Mouse (Mus musculus) CH12.LX (cell line): ENCODE results near the gene Akt3. TPM values are rescaled to one million over a fixed set of nuclear protein-coding genes. Genes with fewer than 3 reads are reported as not detected.

Source experiments
- DNase-seq: peaks from one replicate; pipeline ENCODE4 v3.0.0-alpha.2; 2013; ENCODE audit errors: extremely low read depth
- H3K27ac ChIP-seq: 2 replicates; pipeline ENCODE4 v1.5.1; 2012; ENCODE audit warnings: low read depth, mild to moderate bottlenecking, control low read depth, moderate library complexity; ENCODE audit not compliant: insufficient read depth
- H3K27me3 ChIP-seq: replicated peaks from 2 replicates; pipeline ENCODE3; 2012; ENCODE audit warnings: inconsistent platforms
- H3K36me3 ChIP-seq, 2 experiments: replicated peaks in 1 of 2; 2 replicates each; pipeline versions ENCODE3 to v1.6.1; 2012; ENCODE audit warnings: inconsistent platforms in 1 of 2, low read length in 1 of 2, mild to moderate bottlenecking in 1 of 2, mixed read lengths in 1 of 2, moderate library complexity in 1 of 2; ENCODE audit not compliant: control insufficient read depth in 1 of 2, insufficient read depth in 1 of 2
- H3K4me1 ChIP-seq, 2 experiments: 2 replicates each; pipeline ENCODE4 v1.6.1; 2012; ENCODE audit warnings: inconsistent platforms in 1 of 2, moderate library complexity in 1 of 2; ENCODE audit not compliant: insufficient read depth in 2 of 2, control insufficient read depth in 1 of 2
- H3K4me2 ChIP-seq: 2 replicates; pipeline ENCODE4 v1.6.1; 2012; ENCODE audit warnings: low read depth, mild to moderate bottlenecking, control low read depth; ENCODE audit not compliant: poor library complexity, insufficient read depth, severe bottlenecking
- H3K4me3 ChIP-seq, 3 experiments: fragments of 150-350 bp in 1 of 3; sonication (generic) in 1 of 3; replicated peaks in 1 of 3; 2 replicates each; pipeline versions ENCODE3 to v1.5.1; 2011 to 2012; ENCODE audit warnings: low read depth in 2 of 3, low read length in 2 of 3, mild to moderate bottlenecking in 2 of 3, moderate library complexity in 2 of 3, control low read depth in 1 of 3, improper control_type of control experiment in 1 of 3, inconsistent platforms in 1 of 3, mixed read lengths in 1 of 3; ENCODE audit not compliant: poor library complexity in 1 of 3
- H3K79me2 ChIP-seq: replicated peaks from 2 replicates; pipeline ENCODE4 v1.6.1; 2012; ENCODE audit warnings: mild to moderate bottlenecking, moderate library complexity; ENCODE audit not compliant: control insufficient read depth, poor library complexity, insufficient read depth, severe bottlenecking; ENCODE audit errors: extremely low read depth
- H3K9ac ChIP-seq: 2 replicates; pipeline ENCODE4 v1.6.1; 2012; ENCODE audit warnings: low read depth, mild to moderate bottlenecking, control low read depth, moderate library complexity; ENCODE audit not compliant: insufficient read depth
- H3K9me3 ChIP-seq: replicated peaks from 2 replicates; pipeline ENCODE3; 2012; ENCODE audit warnings: low read length, inconsistent platforms, mixed read lengths
- CHD1 ChIP-seq: IDR thresholded peaks from 2 replicates; pipeline ENCODE4 v1.6.1; 2012; ENCODE audit warnings: low read depth, low read length, improper control_type of control experiment, inconsistent platforms
- CHD2 ChIP-seq: IDR thresholded peaks from 2 replicates; pipeline ENCODE4 v1.6.1; 2011; ENCODE audit warnings: low read length, improper control_type of control experiment
- CTCF ChIP-seq, 2 experiments: IDR thresholded peaks in 1 of 2; conservative IDR thresholded peaks in 1 of 2; 2 replicates each; pipeline ENCODE4 v1.5.1; 2011 to 2012; ENCODE audit warnings: low read depth in 2 of 2, low read length in 2 of 2, improper control_type of control experiment in 1 of 2, inconsistent platforms in 1 of 2, mild to moderate bottlenecking in 1 of 2, moderate library complexity in 1 of 2
- E2F4 ChIP-seq: IDR thresholded peaks from 2 replicates; pipeline ENCODE4 v1.6.1; 2011; ENCODE audit warnings: low read depth, low read length, improper control_type of control experiment; ENCODE audit not compliant: insufficient replicate concordance
- ELF1 ChIP-seq: IDR thresholded peaks from 2 replicates; pipeline ENCODE4 v1.6.1; 2014; ENCODE audit warnings: low read depth, mild to moderate bottlenecking, inconsistent platforms, low read length, improper control_type of control experiment
- ETS1 ChIP-seq: conservative IDR thresholded peaks from 2 replicates; pipeline ENCODE4 v1.6.1; 2012; ENCODE audit warnings: low read depth, mild to moderate bottlenecking, inconsistent platforms, low read length, improper control_type of control experiment, moderate library complexity
- HCFC1 ChIP-seq: IDR thresholded peaks from 2 replicates; pipeline ENCODE4 v1.6.1; 2012; ENCODE audit warnings: low read depth, mild to moderate bottlenecking, inconsistent platforms, low read length, improper control_type of control experiment
- IRF4 ChIP-seq: IDR thresholded peaks from 2 replicates; pipeline ENCODE4 v1.6.1; 2014; ENCODE audit warnings: low read depth, mild to moderate bottlenecking, inconsistent platforms, low read length, improper control_type of control experiment
- JUND ChIP-seq: conservative IDR thresholded peaks from 2 replicates; pipeline ENCODE4 v1.6.1; 2011; ENCODE audit warnings: low read depth, low read length, improper control_type of control experiment
- KAT2A ChIP-seq: IDR thresholded peaks from 2 replicates; pipeline ENCODE4 v1.6.1; 2012; ENCODE audit warnings: low read length, improper control_type of control experiment, inconsistent platforms; ENCODE audit not compliant: insufficient replicate concordance
- MAFK ChIP-seq: IDR thresholded peaks from 2 replicates; pipeline ENCODE4 v1.6.1; 2011; ENCODE audit warnings: low read length, improper control_type of control experiment; ENCODE audit not compliant: insufficient replicate concordance
- MAX ChIP-seq: IDR thresholded peaks from 2 replicates; pipeline ENCODE4 v1.6.1; 2011; ENCODE audit warnings: low read length, improper control_type of control experiment
- MAZ ChIP-seq: IDR thresholded peaks from 2 replicates; pipeline ENCODE4 v1.6.1; 2012; ENCODE audit warnings: low read depth, mild to moderate bottlenecking, inconsistent platforms, low read length, improper control_type of control experiment, moderate library complexity
- MYC ChIP-seq: IDR thresholded peaks from 2 replicates; pipeline ENCODE4 v1.6.1; 2011; ENCODE audit warnings: low read depth, mild to moderate bottlenecking, improper control_type of control experiment, low read length
- NELFE ChIP-seq: IDR thresholded peaks from 2 replicates; pipeline ENCODE4 v1.6.1; 2011; ENCODE audit warnings: low read depth, low read length, improper control_type of control experiment
- NRF1 ChIP-seq: IDR thresholded peaks from 2 replicates; pipeline ENCODE4 v1.6.1; 2014; ENCODE audit warnings: low read depth, mild to moderate bottlenecking, inconsistent platforms, low read length, improper control_type of control experiment, moderate library complexity
- PAX5 ChIP-seq: IDR thresholded peaks from 2 replicates; pipeline ENCODE4 v1.6.1; 2012; ENCODE audit warnings: low read length, inconsistent platforms, mixed read lengths
- POLR2AphosphoS2 ChIP-seq: IDR thresholded peaks from 2 replicates; pipeline ENCODE4 v1.6.1; 2011; ENCODE audit warnings: low read depth, low read length, improper control_type of control experiment
- RAD21 ChIP-seq: IDR thresholded peaks from 2 replicates; pipeline ENCODE4 v1.6.1; 2011; ENCODE audit warnings: low read depth, mild to moderate bottlenecking, low read length, improper control_type of control experiment, moderate library complexity
- RCOR1 ChIP-seq: conservative IDR thresholded peaks from 2 replicates; pipeline ENCODE4 v1.6.1; 2012; ENCODE audit warnings: low read depth, mild to moderate bottlenecking, inconsistent platforms, low read length, improper control_type of control experiment
- SMC3 ChIP-seq: IDR thresholded peaks from 2 replicates; pipeline ENCODE4 v1.6.1; 2011; ENCODE audit warnings: low read depth, low read length, improper control_type of control experiment
- TCF12 ChIP-seq: IDR thresholded peaks from 2 replicates; pipeline ENCODE4 v1.6.1; 2014; ENCODE audit warnings: low read depth, mild to moderate bottlenecking, inconsistent platforms, low read length, improper control_type of control experiment
- UBTF ChIP-seq: IDR thresholded peaks from 2 replicates; pipeline ENCODE4 v1.6.1; 2012; ENCODE audit warnings: low read depth, mild to moderate bottlenecking, inconsistent platforms, low read length, improper control_type of control experiment, moderate library complexity
- ZKSCAN1 ChIP-seq: IDR thresholded peaks from 2 replicates; pipeline ENCODE4 v1.6.1; 2012; ENCODE audit warnings: low read depth, inconsistent platforms, low read length, improper control_type of control experiment, borderline replicate concordance
- ZNF384 ChIP-seq: IDR thresholded peaks from 2 replicates; pipeline ENCODE4 v1.6.1; 2012; ENCODE audit warnings: low read depth, low read length, improper control_type of control experiment, inconsistent platforms
- dilution Hi-C: fragments of 300-500 bp; cut with MboI; formaldehyde crosslinking; loops from 2 replicates; pipeline ENCODE4 v1.14.3; 2020; ENCODE audit warnings: low sequenced_read_pairs; ENCODE audit not compliant: extremely low pct_unique_long_range_greater_than_20kb, extremely low pct_ligation_motif_present
- in situ Hi-C: fragments of 300-500 bp; cut with MboI; formaldehyde crosslinking; loops from 3 replicates; pipeline ENCODE4 v1.14.3; 2019; ENCODE audit warnings: low sequenced_read_pairs, low pct_ligation_motif_present, low pct_unique_long_range_greater_than_20kb, mixed read lengths
- polyA plus RNA-seq: library from polyadenylated mRNA; unstranded; fragments of >175 nt; gene quantifications from 2 replicates; pipeline ENCODE4 v1.2.1, GENCODE M21; 2012; ENCODE audit warnings: low read depth; ENCODE audit not compliant: insufficient read length
- total RNA-seq, 2 experiments: library from RNA; depleted of rRNA; stranded (reverse); fragments of 300-350 nt in 1 of 2; fragments of >200 nt in 1 of 2; gene quantifications; 2 replicates each; pipeline ENCODE4 v1.2.3; 2012 to 2014

The Akt3 gene
- total and polyA plus RNA-seq, 3 experiments, result 0.34 to 1.3 (median 0.82) TPM

DNA sequence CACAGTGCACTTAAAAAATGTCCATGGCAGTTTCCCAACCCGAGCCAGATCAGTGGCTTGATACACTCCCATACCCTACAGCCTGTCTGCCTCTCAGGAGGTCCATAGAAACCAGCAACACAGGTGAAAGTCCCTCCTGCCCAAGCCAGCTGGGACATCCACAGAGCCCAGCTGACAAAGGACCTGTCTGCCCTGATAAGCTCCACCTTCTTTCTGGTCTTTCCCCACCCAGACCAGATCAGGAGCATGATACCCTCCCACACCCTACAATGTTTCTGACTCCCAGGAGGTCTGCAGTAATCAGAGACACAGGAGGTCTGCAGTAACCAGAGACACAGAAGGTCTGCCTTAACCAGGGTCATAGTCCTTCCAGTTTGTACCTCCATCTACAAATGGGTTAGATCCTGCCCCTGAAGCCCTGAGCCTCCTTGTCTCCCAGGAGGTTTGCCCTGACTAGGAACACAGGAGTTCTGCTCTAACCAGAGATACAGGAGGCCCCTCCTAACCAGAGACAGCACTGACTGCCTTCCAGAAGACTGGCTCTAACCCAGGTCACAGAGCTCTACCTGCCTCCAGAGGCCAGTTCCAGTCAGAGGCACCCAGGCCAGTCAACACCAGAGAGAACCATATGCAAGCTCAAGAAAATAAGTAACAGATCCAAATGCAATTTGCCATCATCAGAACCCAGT is 175.9 kb downstream of the Akt3 start:
- dilution Hi-C loops (no loop called here), in situ Hi-C loops (no loop called here)
- H3K9me3 ChIP-seq, result no peaks in the 10 kb centered on the region
- H3K9ac ChIP-seq, result no peak overlapping the region
- no peaks in the 10 kb centered on the region for H3K36me3 ChIP-seq
- no peaks in the 10 kb centered on the region for H3K79me2 ChIP-seq
- no peaks in the 10 kb centered on the region for H3K27me3 ChIP-seq
- no peak for DNase-seq
- H3K4me1 ChIP-seq, result no peaks in the 10 kb centered on the region
- H3K4me2 ChIP-seq, result peak overlapping the region; percentile 13; the same call in 1 of the 2 replicates
- no peak overlapping the region for H3K4me3 ChIP-seq
- no peak for TF ChIP-seq TCF12
- TF ChIP-seq HCFC1, result no peak
- no peak for TF ChIP-seq JUND
- H3K27ac ChIP-seq, result no peak overlapping the region

- Histone ChIP-seq H3K4me2 (no peak overlapping the region), H3K9ac (no peak overlapping the region), H3K36me3 (no peaks in the 10 kb centered on the region), H3K27me3 (no peaks in the 10 kb centered on the region), H3K27ac (no peak overlapping the region), H3K4me1 (peaks cover 0 to 10% of the 10 kb centered on the region in 2 experiments; a peak in 2 of 4 replicates), H3K4me3 (no peak overlapping the region), H3K79me2 (no peaks in the 10 kb centered on the region), H3K9me3 (no peaks in the 10 kb centered on the region)
- in situ Hi-C loops, result no loop called here
- dilution Hi-C loops, result no loop called here
- TF ChIP-seq TCF12, result no peak
- TF ChIP-seq ELF1, result no peak
- no peak for TF ChIP-seq ZNF384
- TF ChIP-seq UBTF, result no peak
- TF ChIP-seq MAFK, result no peak
- TF ChIP-seq PAX5, result no peak
- no peak for TF ChIP-seq RCOR1
- TF ChIP-seq IRF4, result no peak
- TF ChIP-seq NRF1, result no peak
- no peak for TF ChIP-seq E2F4
- TF ChIP-seq JUND, result no peak
- no peak for DNase-seq
These were observed 188.8 kb downstream of the Akt3 start for GRCm38 (mm10) chr1:177069161-177069560.

- no peak overlapping the region for H3K27ac ChIP-seq
- in situ Hi-C loops, result no loop called here
- TF ChIP-seq ETS1, result no peak
- no peak for TF ChIP-seq HCFC1
- no peak for TF ChIP-seq NRF1
- no peak for TF ChIP-seq UBTF
- TF ChIP-seq SMC3, result no peak
- no peak for TF ChIP-seq IRF4
- no peak for TF ChIP-seq MAX
- TF ChIP-seq CTCF (conservative IDR thresholded peaks at IDR 0.05 in 1 of 2, IDR thresholded peaks at IDR 0.05 in 1 of 2; ENCODE audit: low read depth in 2 of 2, low read length in 2 of 2), result no peak
- TF ChIP-seq KAT2A, result no peak
- no peak for TF ChIP-seq MAZ
- TF ChIP-seq RAD21, result no peak
- TF ChIP-seq NELFE, result no peak
- no peak for TF ChIP-seq CHD2
- no peak for TF ChIP-seq ZKSCAN1
- TF ChIP-seq POLR2AphosphoS2, result no peak
- no peak for TF ChIP-seq MYC
- TF ChIP-seq CHD1, result no peak
- TF ChIP-seq, all 38 proteins: peak for 0
- Histone ChIP-seq H3K9me3 (no peaks in the 10 kb centered on the region), H3K4me1 (peaks cover 0 to 10% of the 10 kb centered on the region in 2 experiments; a peak in 2 of 4 replicates), H3K36me3 (no peaks in the 10 kb centered on the region), H3K79me2 (no peaks in the 10 kb centered on the region), H3K4me3 (no peak overlapping the region), H3K9ac (no peak overlapping the region), H3K4me2 (no peak overlapping the region), H3K27me3 (no peaks in the 10 kb centered on the region)
- DNase-seq, result no peak
- dilution Hi-C loops, result no loop called here
These were observed 190.8 kb downstream of the Akt3 start for GRCm38 (mm10) chr1:177067123-177067646.
